Mouse (Mus musculus) c-Kit-negative CD71-positive TER-119-positive erythroid progenitor cells, embryonic 14.5 days (primary cell): ENCODE data around the gene Asah2.

Experiments
- DNase-seq: peaks from one replicate; pipeline ENCODE4 v3.0.0-alpha.2; 2013; ENCODE audit warnings: low read depth, low spot score

The Asah2 gene

GRCm38 (mm10) chr19:31975882-31976281 lies 132.1 kb downstream of the Asah2 start:
- DNase-seq: no peak

GRCm38 (mm10) chr19:31971998-31972397 lies 136.0 kb downstream of the Asah2 start:
- peak; percentile 15 for DNase-seq

DNA sequence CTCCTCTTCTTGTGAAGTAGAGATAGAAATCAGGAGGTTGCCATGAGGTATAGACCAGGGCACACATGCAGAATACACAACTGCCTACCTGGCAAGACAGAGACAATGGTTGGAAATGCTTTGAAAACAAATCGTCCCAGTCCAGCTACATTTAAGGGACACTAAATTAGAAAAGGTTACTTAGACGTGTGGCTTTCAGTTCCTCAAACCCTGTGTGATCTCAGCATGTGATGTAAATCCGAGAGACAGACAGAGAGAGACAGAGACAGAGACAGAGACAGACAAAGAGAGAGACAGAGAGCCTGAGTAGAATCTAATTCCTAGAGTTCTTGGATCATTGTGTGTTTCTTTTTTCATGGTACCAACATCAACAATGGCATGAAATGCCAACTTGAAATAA lies 136.6 kb downstream of the Asah2 start:
- DNase-seq: no peak

DNA sequence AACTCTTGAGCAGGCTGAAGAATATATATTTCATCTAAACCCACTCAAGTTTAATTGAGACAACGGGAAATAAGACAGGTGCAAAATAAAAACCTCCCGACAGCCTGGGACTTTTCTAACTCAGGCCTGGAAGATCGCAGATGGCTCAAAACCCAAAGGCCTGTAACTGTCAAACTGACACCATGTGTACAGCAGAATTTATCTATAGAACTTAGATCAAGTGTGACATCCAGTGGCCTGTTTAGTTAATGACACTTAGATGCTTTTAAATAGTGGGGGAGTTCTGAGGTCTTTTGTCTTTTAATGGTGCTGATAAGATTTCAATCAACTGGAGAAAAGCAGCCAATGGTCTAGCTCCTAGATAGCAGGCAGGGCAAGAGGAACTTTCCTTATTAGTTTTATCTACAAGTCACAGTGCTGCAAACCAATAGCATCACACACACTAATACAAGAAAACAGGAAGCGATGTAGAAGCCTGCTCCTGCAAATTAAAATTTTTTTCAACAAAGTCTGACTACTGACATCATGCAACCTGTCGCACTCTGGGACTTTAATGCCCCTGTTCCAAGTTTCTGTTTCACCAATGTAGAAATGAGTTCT lies 140.0 kb downstream of the Asah2 start:
- DNase-seq: no peak

GRCm38 (mm10) chr19:31963147-31963546 lies 144.9 kb downstream of the Asah2 start:
- no peak for DNase-seq

DNA sequence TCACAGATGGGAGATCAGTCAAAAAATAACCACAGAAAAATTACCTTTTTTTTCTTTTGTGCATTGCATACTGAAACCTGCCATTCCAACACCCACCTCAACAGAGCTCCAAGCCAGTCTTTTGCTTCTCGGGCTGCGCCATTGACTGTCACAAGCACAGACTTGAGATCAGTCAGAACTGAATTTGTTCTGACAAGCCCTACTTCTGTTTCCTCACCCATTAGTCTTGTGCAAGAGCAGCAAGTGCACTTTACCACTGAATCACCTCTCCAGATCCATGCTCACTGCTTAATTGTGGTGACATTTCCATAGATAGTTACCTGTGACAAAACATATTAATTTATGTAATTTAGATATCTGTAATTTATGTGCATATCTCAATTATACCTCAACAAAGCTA lies 147.6 kb downstream of the Asah2 start:
- no peak for DNase-seq

GRCm38 (mm10) chr19:31956359-31956758 lies 151.7 kb downstream of the Asah2 start:
- DNase-seq: no peak

GRCm38 (mm10) chr19:31954696-31955095 lies 153.3 kb downstream of the Asah2 start:
- no peak for DNase-seq

DNA sequence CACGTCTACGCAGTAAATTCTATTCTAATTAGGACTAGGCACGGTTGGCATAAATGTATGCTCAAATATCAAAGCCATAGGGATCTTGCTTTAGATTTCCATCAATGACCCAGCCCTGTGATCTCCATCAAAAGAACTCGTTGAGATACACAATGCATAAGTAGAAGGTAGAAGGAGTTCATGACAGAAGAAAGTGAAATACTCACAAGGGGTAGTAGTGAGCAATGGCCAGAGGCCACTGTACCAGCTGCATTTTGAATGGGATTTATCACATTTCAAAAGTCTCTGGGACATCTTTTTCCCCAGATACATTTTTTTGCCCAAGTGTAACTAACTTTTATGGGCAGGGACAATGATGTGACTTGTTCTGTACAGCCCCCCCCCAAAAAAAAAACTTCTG lies 153.7 kb downstream of the Asah2 start:
- no peak for DNase-seq

DNA sequence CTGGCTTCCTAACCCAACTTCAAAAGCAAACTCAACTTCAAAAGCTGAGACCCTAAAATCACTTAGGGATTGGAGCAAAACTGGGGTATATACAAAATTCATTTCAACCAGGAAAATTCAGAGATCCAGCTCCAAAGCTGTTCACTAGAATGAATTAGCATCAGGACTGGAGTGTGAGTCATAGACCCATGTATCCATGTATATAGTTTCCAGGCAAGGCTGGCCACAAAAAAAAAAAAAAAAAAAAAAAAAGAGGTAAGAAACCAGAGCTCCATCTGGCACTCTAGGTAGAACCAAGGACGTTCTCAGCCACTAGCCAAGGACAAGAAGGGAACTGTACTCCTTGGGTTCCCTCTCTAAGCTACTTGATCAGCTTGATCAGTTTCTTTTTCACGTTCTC lies 154.2 kb downstream of the Asah2 start:
- DNase-seq: no peak

- no peak for DNase-seq
Measured at GRCm38 (mm10) chr19:31950793-31951489, 157.1 kb downstream of the Asah2 start.
